Mouse (Mus musculus) lung, postnatal 14 days (tissue): Measurements from ENCODE around the gene Mthfd2.
A peak's percentile ranks its signal among the peaks of the same experiment; 100 is the strongest.

Experiments
- DNase-seq: peaks from one replicate; pipeline ENCODE4 v3.0.0; 2021

Gene Mthfd2

DNA sequence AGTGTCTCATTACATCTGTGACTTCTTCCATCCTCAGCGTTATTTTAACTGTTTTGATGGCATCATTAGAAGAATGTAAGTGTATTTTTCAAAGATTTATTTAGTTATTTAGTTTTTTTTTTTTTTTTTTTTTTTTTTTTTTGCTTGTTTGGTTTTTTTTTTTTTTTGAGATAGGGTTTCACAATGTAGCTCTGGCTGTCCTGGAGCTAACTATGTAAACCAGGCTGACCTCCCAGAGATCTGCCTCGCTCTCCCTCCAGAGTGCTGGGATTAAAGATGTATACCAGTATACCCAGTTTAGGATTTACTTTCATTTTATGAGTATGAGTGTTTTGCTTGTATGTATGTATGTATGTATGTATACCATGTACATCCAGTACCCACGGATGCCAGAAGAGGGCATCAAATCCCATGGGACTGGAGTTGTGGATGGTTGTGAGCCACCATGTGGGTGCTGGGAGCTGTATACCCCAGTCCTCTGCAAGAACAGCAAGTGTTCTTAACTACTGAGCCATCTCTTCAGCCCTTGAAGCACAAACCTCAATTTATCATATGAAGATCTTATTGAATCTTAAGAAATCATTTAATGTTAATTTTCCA, 2.0 kb upstream of the Mthfd2 start:
- no peak for DNase-seq

DNA sequence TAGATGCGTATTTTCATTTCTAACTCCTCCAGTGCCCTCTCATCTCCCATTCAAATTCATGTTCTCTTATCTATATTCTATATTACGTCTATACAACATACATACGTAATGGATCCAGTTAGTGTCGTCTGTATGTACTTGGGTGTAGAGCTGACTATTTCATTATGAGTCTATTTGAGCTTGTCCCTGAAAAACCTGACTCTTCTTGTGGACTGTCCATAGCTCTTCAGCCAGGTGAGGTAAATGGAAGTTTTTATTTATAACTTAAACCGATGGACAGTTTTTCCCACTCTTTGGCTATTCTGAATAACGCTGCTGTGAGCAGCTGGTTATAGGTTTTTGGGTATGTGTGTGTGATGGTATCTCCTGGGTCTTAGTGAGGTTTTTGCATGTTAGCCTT, 1.1 kb upstream of the Mthfd2 start:
- DNase-seq = no peak

DNA sequence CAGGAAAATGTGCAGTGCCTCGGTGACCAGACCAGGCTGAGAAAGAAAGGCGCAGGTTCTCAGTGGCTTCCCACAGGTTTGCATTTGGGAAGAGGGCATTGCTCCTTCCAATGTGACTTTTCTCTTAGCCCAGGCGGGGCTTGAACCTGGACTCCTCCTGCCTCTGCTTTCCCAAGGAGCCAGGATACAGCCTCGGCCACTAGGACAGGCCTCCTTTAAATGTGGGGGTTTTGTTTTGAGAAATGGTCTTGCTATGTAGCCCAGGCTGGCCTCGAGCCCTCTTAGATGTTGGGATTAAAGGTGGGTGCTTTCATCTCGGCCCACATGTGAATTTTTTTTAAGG, 657 bp upstream of the Mthfd2 start:
- no peak for DNase-seq

DNA sequence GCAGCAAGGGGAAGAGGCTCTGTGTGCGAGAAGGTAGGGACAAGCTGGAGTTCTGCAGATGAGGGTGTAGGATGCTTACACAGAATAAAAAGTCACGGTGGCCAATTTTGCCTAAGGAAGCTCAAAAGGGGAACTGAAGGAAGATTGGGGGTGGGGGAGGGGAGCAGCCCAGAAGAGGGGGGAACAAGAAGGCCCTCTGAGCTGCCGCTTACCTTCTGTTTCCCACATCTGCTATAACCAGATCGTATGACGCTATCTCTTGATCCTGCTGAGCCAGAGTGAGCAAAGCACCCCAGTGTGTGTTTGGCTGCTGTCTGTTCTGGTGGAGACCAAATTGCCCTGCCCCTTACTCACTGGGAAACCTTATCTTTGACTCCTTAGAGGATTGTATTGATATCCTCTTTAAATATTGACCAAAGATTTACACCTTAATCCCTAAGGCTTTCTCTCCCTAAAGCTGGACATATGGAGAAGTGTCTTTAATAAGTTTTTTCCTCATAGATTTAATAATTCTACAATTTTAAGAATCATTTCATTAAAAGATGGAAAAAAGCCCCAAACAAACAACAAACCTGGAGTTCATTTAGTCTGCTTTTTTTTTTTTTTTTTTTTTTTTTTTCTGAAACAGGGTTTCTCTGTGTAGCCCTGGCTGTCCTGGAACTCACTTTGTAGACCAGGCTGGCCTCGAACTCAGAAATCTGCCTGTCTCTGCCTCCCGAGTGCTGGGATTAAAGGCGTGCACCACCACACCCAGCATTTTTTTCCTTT, 1.9 kb downstream of the Mthfd2 start:
- no peak for DNase-seq

DNA sequence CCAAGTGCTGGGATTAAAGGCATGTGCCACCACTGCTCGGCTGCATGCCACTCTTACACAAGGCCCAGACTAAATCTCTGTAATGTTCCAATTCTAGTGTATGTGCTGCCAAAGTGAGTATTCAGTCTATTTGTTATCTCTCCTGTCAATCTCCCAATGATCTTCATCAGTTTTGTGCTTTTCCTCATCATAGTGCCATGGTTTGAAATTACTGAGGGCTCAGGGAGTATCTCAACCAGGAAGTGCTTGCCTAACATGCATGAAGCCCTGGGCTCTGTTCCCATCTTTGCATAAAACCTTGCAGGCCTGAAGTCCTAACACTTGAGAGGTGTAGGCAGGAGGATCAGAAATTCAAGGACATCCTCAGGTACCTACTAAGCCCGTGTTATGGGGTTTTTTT, 2.9 kb downstream of the Mthfd2 start:
- no peak for DNase-seq

DNA sequence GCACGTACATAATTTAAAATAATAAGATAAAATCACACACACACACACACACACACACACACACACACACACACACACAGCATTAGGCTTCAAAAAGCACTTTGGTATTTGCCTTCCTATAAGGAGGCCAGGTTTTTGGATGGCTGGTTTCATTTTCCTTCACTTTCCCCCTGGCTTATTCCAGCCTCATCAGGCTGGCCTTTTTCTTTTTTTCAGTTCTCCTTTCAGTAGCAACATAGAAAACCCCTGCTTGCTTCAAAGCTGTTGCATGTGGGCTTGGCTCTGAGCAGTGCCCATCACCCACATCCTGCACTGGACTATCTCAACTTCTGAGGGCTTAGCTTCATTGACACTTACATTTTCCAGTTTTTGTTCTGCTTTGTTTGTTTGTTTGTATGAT, 3.8 kb downstream of the Mthfd2 start:
- DNase-seq = no peak

DNA sequence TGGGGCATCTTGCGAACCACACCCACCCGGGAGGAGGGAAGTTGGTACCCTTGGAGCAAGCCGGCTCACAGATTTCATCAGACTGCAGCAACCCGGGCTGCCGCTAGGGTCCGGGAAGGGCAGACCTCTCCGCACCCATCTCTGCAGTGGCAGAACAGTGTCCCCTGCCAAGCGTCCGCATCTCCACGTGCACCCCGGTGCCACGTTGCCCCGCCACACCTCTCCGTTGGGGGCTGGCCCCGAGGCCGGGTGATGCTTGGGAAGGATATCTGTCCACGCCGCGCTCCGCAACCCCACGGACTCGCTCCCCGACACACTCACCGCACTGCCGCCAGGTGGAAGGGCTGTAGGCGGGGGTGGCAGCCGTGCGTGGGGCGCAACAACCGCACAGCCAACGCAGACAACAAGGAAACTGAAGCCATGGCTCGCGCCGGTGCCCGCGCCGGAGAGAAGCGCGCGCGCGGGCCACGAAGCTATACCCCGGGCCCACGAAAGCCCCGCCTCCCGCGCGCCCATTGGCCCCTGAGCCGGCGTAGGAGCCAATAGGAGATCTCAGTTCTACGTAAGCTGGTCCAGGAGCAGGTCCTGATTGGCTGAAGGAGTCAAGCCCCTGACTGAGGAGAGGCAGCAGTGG, 8.5 kb downstream of the Mthfd2 start:
- DNase-seq = peak; percentile 92

DNA sequence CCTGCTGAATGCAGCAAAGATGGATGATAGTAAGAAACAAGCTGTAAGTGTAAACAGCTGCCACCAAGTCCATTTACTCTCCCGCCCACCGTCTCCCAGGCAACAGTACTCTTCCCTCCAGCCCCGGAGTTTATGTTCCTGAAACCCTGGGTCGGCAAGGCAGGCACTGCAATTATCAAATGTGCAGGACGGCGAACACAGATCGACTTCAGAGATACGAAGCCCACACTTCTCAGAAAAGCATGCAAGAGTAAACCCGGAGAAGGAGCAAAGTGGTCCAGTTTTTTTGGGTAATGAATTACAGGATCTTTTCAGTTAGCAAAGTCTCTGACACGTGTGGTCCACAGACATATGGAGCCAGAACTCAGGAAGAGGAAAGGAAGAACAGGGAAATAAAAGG, 9.7 kb downstream of the Mthfd2 start:
- DNase-seq = no peak

DNA sequence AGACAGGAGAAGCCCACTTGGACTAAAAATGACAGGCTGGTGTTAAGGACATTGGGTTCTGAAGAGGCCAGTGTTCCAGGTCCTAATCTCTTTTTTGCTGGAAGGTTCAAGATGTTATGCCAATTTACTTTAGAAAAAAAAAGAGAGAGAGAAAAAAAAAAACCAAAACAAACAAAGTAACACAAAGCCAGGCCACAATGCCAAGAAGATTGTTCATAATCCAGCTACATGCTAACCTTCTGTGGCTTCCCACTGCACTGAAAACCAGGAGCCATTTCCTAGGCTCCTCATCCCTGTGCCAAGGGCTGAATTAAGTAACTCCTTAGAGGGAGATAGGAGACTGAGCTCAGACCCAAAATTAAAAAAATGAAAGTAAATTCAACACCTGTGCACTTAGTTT, 10.4 kb downstream of the Mthfd2 start:
- no peak for DNase-seq

DNA sequence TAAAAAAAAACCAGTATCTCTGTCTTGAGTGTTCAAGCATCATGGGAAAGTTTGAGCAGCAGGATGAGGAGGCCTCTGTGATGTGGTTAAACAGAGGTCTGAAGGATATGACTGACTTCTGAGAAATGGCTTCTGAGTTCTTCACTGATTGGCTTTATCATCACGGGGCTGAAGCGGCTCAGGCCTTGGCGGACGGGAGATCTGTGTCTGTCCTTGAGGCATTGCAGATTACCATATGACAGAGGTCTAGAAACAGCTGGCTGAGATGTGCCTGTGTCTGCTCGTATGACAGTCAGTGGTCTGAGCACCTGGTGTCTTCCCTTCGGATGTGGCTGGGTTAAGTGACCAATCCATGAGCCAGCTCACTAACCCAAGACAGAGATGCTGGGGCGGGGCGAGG, 13.2 kb downstream of the Mthfd2 start:
- DNase-seq = no peak

DNA sequence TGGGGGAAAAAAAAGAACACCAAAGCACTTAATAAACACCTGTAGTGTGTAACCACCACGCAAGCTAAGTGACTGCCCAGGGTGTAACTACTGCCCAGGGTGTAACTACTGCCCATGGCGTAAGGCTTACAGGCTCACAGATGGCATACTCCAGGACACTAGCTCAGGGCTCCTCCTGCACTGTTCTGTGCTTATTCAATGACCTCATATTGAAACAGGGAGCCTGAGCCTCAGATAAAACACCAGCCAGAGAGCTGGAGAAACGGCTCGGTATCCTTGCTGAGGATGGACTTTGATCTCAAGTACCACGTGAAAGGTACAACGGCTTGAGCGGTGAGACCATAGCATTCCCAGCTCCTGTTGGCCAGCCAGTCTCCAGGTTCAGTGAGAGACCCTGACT, 13.7 kb downstream of the Mthfd2 start:
- DNase-seq = no peak

DNA sequence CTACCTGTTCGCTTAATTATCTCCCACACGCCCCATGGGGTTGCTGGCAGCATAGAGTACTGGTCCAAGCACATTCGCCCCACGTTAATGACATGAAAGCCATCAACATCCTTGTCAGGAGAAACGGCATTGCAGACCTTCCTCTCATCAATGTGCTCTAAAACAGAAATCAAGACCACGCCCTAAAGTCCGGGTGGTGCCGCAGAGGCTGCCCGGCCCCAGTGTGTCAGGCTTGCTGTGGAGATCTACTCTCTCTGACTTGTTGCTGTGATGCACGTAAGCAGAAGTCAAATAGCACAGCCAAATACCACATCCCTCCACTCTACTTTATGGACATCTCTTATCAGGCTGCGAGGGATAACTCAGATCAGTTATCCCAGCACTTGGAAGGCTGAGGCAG, 14.5 kb downstream of the Mthfd2 start:
- no peak for DNase-seq

DNA sequence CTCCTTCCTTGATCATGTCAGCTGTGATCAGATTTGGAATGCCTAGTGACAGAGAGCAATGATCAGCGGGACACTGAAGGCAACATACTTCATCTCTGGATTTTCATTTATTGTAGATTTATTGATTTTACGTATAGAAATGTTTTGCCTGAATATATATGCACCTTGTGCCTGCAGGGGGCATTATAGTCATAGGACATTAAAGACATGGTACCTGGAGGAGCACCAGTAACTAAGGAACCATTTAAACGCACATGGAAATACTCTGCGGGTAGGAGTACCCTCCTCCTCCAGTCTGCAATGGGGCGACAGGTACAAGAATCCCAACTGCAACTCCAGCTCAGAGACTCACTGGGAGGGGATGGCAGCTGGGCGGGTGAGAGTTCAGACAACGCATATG, 16.7 kb downstream of the Mthfd2 start:
- no peak for DNase-seq

DNA sequence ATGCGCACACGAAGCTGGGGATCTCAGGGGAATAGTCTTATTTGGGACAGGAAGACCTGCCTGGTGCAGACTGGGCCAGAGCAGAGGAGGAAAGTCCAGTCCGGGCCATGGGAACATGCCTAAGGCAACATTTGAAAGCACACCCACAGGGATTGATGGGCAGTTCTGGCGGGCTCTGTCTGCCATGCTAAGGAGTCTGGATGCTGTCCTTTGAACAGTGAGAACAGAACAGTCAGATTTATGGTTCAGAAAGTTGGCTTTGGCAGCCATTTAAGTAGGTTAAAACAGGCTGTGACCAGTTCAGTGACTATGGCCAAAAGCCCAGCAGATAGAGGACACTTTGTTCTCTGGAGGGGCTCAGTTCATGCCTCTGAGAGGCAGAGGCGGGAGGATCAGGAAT, 23.4 kb downstream of the Mthfd2 start:
- no peak for DNase-seq

DNA sequence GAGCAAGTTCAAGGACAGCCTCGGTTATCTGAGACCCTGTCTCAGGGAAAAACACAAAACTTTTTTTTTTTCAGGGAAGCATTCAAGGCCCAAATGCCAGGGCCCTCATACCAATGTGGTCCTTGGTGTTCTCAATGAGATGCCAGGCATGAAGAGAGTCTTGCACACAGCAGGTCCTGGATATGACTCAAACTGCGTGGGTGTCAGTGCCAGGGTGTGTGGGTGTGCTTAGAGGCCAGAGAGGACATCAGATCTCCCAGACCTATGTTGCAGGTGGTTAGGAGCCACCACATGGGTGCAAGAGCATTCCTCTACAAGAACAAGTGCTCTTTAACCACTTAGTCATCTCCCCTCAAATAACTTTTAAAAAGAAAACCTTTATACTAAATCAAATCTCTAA, 24.4 kb downstream of the Mthfd2 start:
- no peak for DNase-seq

DNA sequence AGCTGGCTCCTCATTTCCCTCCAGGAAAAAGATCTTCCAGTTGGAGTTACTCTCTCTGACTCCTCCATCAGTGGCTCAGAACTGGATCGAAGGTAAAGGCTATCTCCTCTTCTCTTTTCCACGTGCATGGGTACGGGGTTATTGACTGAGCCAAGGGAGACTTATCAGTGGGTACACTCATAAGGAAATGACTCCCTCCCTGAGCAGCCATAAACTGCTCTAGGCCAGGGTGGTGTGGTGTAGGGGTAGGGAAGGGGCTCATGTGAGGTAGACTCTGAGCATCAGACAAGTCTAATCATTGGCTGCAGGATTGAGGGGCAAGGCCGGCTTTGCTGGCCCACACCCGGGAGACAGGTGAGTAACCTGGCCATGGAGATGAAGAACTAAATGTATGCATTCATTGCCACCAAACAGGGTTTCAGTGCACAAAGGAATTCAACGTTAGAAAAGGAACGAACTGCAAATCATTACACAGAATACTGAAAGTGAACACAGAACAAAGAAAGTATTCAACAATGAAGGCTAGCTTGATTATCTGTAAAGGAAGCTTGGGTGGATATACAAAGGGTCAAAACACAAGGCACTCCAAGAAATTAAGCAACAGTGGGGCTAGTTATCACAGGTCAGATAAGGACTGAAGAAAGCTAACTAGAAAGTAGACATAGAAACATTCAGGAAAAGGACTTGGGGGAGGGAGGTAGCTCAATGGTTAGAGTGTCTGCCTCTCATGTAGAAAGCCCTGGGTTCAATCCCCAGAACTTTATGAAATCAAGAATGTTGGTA, 25.1 kb downstream of the Mthfd2 start:
- no peak for DNase-seq

DNA sequence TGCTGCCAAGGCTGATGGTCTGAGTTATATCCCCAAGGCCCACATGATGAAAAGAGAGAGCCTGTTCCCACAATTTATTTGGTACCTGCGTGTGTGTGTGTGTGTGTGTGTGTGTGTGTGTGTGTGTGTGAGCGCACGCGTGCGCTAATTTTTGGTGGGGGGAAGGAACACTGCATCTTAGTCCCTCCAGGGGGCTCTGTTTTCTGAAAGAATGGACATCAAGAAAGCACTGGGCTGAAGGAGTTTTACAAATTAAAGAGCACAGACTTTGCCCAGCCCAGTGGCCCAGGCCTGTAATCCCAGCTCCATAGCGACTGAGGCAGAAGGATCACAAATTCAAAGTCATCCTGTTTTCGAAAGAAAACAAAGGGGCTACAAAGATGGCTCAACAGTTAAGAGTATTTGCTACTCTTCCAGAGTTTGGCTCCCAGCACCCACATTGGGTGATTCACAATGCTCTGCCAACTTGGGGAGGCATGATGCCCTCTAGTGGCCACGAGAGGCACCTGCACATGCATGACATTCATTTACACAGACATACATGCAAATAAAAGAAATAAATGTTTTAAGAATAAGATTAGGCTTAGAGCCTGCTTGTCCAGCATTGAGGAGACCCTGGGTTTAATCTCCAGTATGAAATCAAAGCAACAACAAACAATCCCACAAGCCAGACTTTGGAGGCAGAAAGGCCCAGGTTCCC, 45.3 kb downstream of the Mthfd2 start:
- peak; percentile 14 for DNase-seq

DNA sequence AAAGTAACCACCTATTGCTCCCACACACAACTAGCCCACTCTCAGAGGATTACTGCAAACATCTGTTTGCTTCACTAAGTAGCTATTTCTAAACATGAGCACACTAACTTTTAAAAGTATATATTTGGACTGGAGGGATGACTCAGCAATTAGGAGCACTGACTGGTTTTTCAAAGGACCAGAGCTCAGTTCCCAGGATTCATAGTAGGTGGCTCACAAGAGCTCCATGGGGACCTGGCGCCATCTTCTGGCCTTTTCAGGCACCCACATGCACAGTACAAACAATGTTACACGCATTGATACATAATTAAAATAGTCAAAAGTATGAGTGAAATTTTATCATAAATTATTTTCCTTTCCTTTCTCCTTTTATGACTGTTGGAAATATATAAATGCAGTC, 46.8 kb downstream of the Mthfd2 start:
- DNase-seq = peak; percentile 43

DNA sequence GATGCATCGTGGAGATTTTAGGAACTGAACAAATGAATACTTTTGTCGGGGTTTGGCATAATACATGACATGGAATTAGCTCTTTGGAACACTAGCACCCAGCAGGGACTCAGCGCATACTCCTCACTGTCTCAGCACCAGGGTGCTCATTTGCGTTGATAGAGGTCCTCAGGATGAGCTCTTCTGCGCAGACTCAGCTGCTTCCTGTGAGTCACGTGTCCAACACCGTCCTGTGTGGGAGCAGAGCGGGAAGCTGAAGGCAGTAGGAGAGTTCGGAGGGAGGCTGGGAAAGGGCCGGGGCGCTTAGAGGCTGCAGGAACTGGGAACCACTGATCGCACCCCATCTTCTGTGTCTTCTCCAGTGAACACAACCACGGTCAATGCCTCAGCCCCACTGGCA, 48.6 kb downstream of the Mthfd2 start:
- no peak for DNase-seq

DNA sequence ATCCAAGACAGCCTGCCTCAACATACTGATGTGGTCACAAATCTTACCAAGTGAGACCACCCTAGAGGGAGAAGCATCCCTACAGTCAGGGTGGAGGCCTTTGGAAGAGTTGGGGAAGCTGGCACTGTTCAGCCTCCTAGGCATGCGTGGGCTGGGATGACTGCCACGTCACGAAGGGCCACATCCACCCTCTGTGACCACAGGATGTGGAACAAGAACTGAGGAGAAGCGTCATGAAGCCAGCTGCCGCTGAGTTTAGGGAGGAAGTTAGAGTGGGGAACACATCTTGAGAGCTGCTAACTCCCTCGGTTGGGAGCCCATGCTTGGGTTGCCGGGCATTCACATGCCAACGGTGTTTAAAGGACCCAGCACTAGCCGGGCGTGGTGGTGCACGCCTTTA, 52.0 kb downstream of the Mthfd2 start:
- DNase-seq = peak; percentile 11

DNA sequence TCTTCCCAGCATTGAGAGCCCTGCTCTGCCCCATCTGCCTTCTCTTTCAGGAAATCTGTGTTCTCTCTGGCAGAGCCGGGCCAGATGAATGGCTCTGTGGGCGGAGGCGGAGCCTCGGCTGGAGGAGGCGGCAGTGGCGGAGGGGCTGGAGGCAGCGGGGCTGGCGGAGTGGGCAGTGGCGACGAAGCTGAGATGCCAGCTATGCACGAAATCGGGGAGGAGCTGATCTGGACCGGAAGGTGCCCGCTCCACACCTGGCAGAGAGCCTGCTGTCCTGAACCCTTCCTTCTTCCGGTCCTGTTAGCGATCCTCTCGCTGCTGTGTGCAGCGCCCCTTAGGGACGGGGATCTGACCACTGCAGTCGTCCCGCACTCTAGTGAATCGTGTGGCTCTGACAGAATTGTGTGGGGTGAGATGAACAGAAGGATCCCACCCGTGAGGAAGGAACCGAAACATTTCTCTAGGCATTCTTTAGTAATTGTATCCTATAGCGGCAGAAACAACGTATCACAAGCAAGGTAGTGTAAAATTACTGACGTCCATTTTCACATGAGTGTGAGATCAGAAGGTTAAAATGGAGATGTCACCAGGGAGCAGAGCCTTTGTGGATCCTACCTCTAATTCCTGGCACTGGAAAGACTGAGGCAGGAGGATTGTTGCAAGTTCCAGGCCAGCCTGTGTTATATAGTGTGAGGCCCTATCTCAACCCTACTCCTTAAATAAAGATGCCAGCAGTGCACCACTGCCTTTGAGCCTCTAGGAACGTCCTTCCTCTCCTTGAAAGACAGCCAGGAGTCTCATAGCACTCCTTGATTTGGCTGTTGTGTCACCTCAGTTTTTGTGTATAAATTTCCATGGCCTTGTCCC, 57.3 kb downstream of the Mthfd2 start:
- DNase-seq = peak; percentile 92

DNA sequence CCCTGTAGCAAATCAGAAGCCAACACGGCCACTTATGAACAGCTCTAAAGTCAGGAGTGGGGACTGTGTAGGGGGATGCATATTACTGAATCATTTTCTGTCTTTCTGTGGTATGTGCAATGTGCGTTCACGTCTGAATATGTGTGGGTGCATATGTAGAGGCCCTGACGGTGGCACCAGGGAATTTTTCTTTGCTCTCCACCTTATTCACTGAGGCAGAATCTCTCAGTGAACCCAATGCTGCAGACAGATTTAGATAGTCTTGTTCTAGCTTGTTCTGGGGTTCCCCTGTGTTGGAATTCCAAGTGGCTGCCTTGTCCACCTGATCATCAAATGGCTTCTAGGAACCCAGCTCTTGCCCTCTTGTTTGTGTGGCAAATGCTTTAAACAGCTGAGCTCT, 58.1 kb downstream of the Mthfd2 start:
- no peak for DNase-seq
